Mouse (Mus musculus): ENCODE data around the gene Zbtb16.

GRCm38 (mm10) chr9:48865235-48865634, 29.2 kb upstream of the Zbtb16 start:
- TF ChIP-seq ELF1 (IDR thresholded peaks at IDR 0.05; ENCODE audit: low read depth, low read length) (no peak), CTCF (conservative IDR thresholded peaks at IDR 0.05 in 1 of 2, IDR thresholded peaks at IDR 0.05 in 1 of 2; ENCODE audit: low read depth in 2 of 2, low read length in 2 of 2) (no peak), CHD2 (IDR thresholded peaks at IDR 0.05; ENCODE audit: low read length) (no peak), POLR2AphosphoS2 (IDR thresholded peaks at IDR 0.05; ENCODE audit: low read depth, low read length) (no peak), MYC (IDR thresholded peaks at IDR 0.05; ENCODE audit: low read depth, low read length) (no peak), POLR2A (IDR thresholded peaks at IDR 0.05; ENCODE audit: low read depth, low read length) (no peak), MXI1 (IDR thresholded peaks at IDR 0.05; ENCODE audit: low read depth, low read length) (no peak)
